Mouse (Mus musculus): Measurements from ENCODE around the gene Ppm1m.

- TF ChIP-seq GATA1 (IDR thresholded peaks at IDR 0.05; ENCODE audit: low read length) (no peak), TAL1 (IDR thresholded peaks at IDR 0.05; ENCODE audit: low read length) (no peak)
Measured at GRCm38 (mm10) chr9:106159237-106159636, 40.3 kb downstream of the Ppm1m start.
